Mouse (Mus musculus) heart, postnatal 25 days (tissue): ENCODE measurements at regions not wholly inside any gene's neighbourhood (a gene's known extent, or its start where the extent isn't known, plus 50 kb on each side); places are given as distances from the start of the nearest gene placed in this dataset.

Source experiments
- DNase-seq: peaks from one replicate; pipeline ENCODE4 v3.0.0; 2022; ENCODE audit warnings: low spot score
- intact Hi-C: fragments of 180-260 bp; cut with DNase I; formaldehyde crosslinking; loops from one replicate; pipeline ENCODE4 v1.15.1; 2025

- intact Hi-C loops = no loop called here
- no peak for DNase-seq
Measured at GRCm38 (mm10) chr3:156232111-156232510, 329.5 kb upstream of the Negr1 start.

GRCm38 (mm10) chr3:156235955-156236354, 325.6 kb upstream of the Negr1 start:
- no peak for DNase-seq
- intact Hi-C loops = no loop called here

GRCm38 (mm10) chr3:156252256-156252861, 309.2 kb upstream of the Negr1 start:
- no peak for DNase-seq

GRCm38 (mm10) chr3:156253172-156253934, 308.2 kb upstream of the Negr1 start:
- no peak for DNase-seq
- intact Hi-C loops = no loop called here

More at GRCm38 (mm10) chr3:156252256-156252861, 309.2 kb upstream of the Negr1 start:
- intact Hi-C loops = no loop called here

GRCm38 (mm10) chr3:156256719-156257118, 304.9 kb upstream of the Negr1 start:
- DNase-seq = peak; percentile 7
- intact Hi-C loops = no loop called here

GRCm38 (mm10) chr3:156264654-156265053, 296.9 kb upstream of the Negr1 start:
- intact Hi-C loops = no loop called here
- no peak for DNase-seq

- no peak for DNase-seq
- intact Hi-C loops = no loop called here
Measured at GRCm38 (mm10) chr3:156267727-156268126, 293.9 kb upstream of the Negr1 start.

GRCm38 (mm10) chr3:156299984-156300770, 261.4 kb upstream of the Negr1 start:
- intact Hi-C loops = no loop called here
- no peak for DNase-seq

- DNase-seq = no peak
- intact Hi-C loops = no loop called here
Measured at GRCm38 (mm10) chr3:156301302-156301701, 260.3 kb upstream of the Negr1 start.

- DNase-seq = no peak
- intact Hi-C loops = no loop called here
Measured at GRCm38 (mm10) chr3:156301745-156302144, 259.8 kb upstream of the Negr1 start.

- intact Hi-C loops = no loop called here
- no peak for DNase-seq
Measured at GRCm38 (mm10) chr3:156304174-156304573, 257.4 kb upstream of the Negr1 start.

- intact Hi-C loops = no loop called here
- no peak for DNase-seq
Measured at GRCm38 (mm10) chr3:156305064-156305463, 256.5 kb upstream of the Negr1 start.

GRCm38 (mm10) chr3:156335033-156335793, 226.4 kb upstream of the Negr1 start:
- DNase-seq = no peak
- intact Hi-C loops = no loop called here

GRCm38 (mm10) chr3:156341484-156341883, 220.1 kb upstream of the Negr1 start:
- no peak for DNase-seq
- intact Hi-C loops = no loop called here

GRCm38 (mm10) chr3:156351727-156352126, 209.9 kb upstream of the Negr1 start:
- DNase-seq = no peak
- intact Hi-C loops = no loop called here

GRCm38 (mm10) chr3:156353430-156353829, 208.2 kb upstream of the Negr1 start:
- DNase-seq = no peak
- intact Hi-C loops = no loop called here

- DNase-seq = no peak
- intact Hi-C loops = no loop called here
Measured at GRCm38 (mm10) chr3:156353841-156354473, 207.6 kb upstream of the Negr1 start.

- no peak for DNase-seq
- intact Hi-C loops = no loop called here
Measured at GRCm38 (mm10) chr3:156368669-156369343, 192.8 kb upstream of the Negr1 start.

GRCm38 (mm10) chr3:156376717-156377116, 184.9 kb upstream of the Negr1 start:
- DNase-seq = no peak
- intact Hi-C loops = no loop called here
